Mouse (Mus musculus) embryonic facial prominence, embryonic 12.5 days (tissue): Measurements from ENCODE around the gene Akap5. TPM values are rescaled to one million over a fixed set of nuclear protein-coding genes. Genes with fewer than 3 reads are reported as not detected.

ENCODE experiments used
- polyA plus RNA-seq: library from polyadenylated mRNA; unstranded; fragments of >200 nt; fragmentation: Nextera tagmentation; extraction: Ambion mirVana; gene quantifications from 2 replicates; pipeline ENCODE4 v1.2.1, GENCODE M21; 2016

Akap5 gene
- polyA plus RNA-seq, 1 experiment from 2014 or later, result 2.3 TPM

Other genes with a start within 250 kb of the Akap5 start
- 0.64 and 0.80 TPM in 2 replicates for gene Esr2, start 147.6 kb upstream of the Akap5 start, polyA plus RNA-seq
- gene Tex21, start 78.1 kb upstream of the Akap5 start, polyA plus RNA-seq, result not detected in 2 replicates
- gene Mthfd1, start 69.6 kb upstream of the Akap5 start, polyA plus RNA-seq, result 76.5 and 76.6 TPM in 2 replicates
- 20.6 and 22.4 TPM in 2 replicates for gene Zbtb25, start 44.7 kb downstream of the Akap5 start, polyA plus RNA-seq
- gene Zbtb1, start 45.4 kb downstream of the Akap5 start, polyA plus RNA-seq, result 11.0 and 11.7 TPM in 2 replicates
- 4.4 and 5.6 TPM in 2 replicates for gene Hspa2, start 79.3 kb downstream of the Akap5 start, polyA plus RNA-seq
- 2.0 and 2.1 TPM in 2 replicates for gene Ppp1r36, start 92.6 kb downstream of the Akap5 start, polyA plus RNA-seq
- gene Plekhg3, start 206.0 kb downstream of the Akap5 start, polyA plus RNA-seq, result 4.5 and 5.1 TPM in 2 replicates